Mouse (Mus musculus) E14TG2a.4 (cell line): ENCODE measurements around the gene Lss.

Experiments used
- CTCF ChIP-seq: conservative IDR thresholded peaks from 2 replicates; pipeline ENCODE4 v1.5.1; 2014; ENCODE audit warnings: low read length
- NANOG ChIP-seq: IDR thresholded peaks from 2 replicates; pipeline ENCODE4 v1.6.1; 2014; ENCODE audit warnings: borderline replicate concordance, low read length, mixed read lengths
- POU5F1 ChIP-seq: IDR thresholded peaks from 2 replicates; pipeline ENCODE4 v1.6.1; 2014; ENCODE audit warnings: low read length, borderline replicate concordance

GRCm38 (mm10) chr10:76572151-76572550, 40.8 kb downstream of the Lss start:
- no peak for TF ChIP-seq CTCF
- no peak for TF ChIP-seq POU5F1
- TF ChIP-seq NANOG: no peak
